Mouse (Mus musculus) liver, postnatal 0 days (tissue): ENCODE data around the gene Pprc1.

Experiments used
- CTCF ChIP-seq: sonication (generic); IDR thresholded peaks from 2 replicates; pipeline ENCODE4 v1.5.1; 2016; ENCODE audit warnings: antibody characterized with exemption, low read depth
- EP300 ChIP-seq: IDR thresholded peaks from 2 replicates; pipeline ENCODE4 v1.6.1; 2016; ENCODE audit warnings: antibody characterized with exemption, low read depth, mild to moderate bottlenecking

DNA sequence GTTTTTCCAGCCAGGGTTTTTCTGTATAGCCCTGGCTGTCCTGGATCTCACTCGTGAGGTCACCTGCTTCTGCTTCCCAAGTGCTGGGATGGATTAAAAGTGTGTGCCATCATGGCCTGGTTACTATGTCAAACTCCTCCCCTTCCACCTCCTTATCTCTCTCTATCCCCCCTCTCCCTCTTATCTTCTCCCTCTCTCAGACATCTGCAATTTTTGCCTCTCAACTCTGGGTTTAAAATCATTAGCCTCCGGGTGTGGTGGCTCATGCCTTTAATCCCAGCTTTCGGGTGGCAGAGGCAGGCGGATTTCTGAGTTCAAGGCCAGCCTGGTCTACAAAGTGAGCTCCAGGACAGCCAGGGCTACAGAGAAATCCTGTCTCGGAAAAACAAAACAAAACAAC, 29.6 kb downstream of the Pprc1 start:
- no peak for TF ChIP-seq CTCF
- TF ChIP-seq EP300 = 0 out of 2 replicates have a peak, but pooled peaks have one; percentile 23
